Mouse (Mus musculus) forebrain, embryonic 16.5 days (tissue): Measurements from ENCODE around the gene Rpgr. TPM values are rescaled to one million over a fixed set of nuclear protein-coding genes. Genes with fewer than 3 reads are reported as not detected.
A peak's percentile ranks its signal among the peaks of the same experiment; 100 is the strongest.

Source experiments
- ATAC-seq: fragments of 200-750 bp; cut with Nextera tagmentation; 2 replicates; pipeline ENCODE4 v1.8.0; 2017; ENCODE audit warnings: mild to moderate bottlenecking, moderate library complexity
- H3K27ac ChIP-seq: fragments of 300-500 bp; sonication (generic); 2 replicates; pipeline ENCODE4 v1.5.1; 2014; ENCODE audit warnings: low read length, control low read depth
- H3K27me3 ChIP-seq: fragments of 300-500 bp; sonication (generic); replicated peaks from 2 replicates; pipeline ENCODE4 v1.6.1; 2014; ENCODE audit warnings: low read length; ENCODE audit not compliant: control insufficient read depth, insufficient read depth
- H3K36me3 ChIP-seq: fragments of 300-500 bp; sonication (generic); 2 replicates; pipeline ENCODE4 v1.6.1; 2014; ENCODE audit not compliant: control insufficient read depth, insufficient read depth
- H3K4me1 ChIP-seq: fragments of 300-500 bp; sonication (generic); replicated peaks from 2 replicates; pipeline ENCODE4 v1.6.1; 2014; ENCODE audit warnings: low read length; ENCODE audit not compliant: control insufficient read depth, insufficient read depth
- H3K4me2 ChIP-seq: fragments of 300-500 bp; sonication (generic); 2 replicates; pipeline ENCODE4 v1.6.1; 2014; ENCODE audit warnings: mild to moderate bottlenecking, low read length, control low read depth
- H3K4me3 ChIP-seq: fragments of 300-500 bp; sonication (generic); replicated peaks from 2 replicates; pipeline ENCODE4 v1.5.1; 2014; ENCODE audit warnings: mild to moderate bottlenecking, low read length, control low read depth
- H3K9ac ChIP-seq: fragments of 300-500 bp; sonication (generic); replicated peaks from 2 replicates; pipeline ENCODE4 v1.6.1; 2014; ENCODE audit warnings: low read depth, low read length, control low read depth
- H3K9me3 ChIP-seq: fragments of 300-500 bp; sonication (generic); 2 replicates; pipeline ENCODE4 v1.6.1; 2016; ENCODE audit warnings: low read length; ENCODE audit not compliant: control insufficient read depth
- WGBS: fragments of 180-500 bp; shearing (Covaris S2); extraction: QIAGEN DNeasy Blood & Tissue Kit; methylation state at CpG from one replicate; pipeline ENCODE4 v1.1.7; 2014; 5-methylcytosine and 5-hydroxymethylcytosine counted together
- polyA plus RNA-seq: library from polyadenylated mRNA; unstranded; fragments of >200 nt; fragmentation: Nextera tagmentation; extraction: Ambion mirVana; gene quantifications from 2 replicates; pipeline ENCODE4 v1.2.1, GENCODE M21; 2015

Gene Rpgr
- polyA plus RNA-seq, 1 experiment from 2014 or later: 42.1 TPM

DNA sequence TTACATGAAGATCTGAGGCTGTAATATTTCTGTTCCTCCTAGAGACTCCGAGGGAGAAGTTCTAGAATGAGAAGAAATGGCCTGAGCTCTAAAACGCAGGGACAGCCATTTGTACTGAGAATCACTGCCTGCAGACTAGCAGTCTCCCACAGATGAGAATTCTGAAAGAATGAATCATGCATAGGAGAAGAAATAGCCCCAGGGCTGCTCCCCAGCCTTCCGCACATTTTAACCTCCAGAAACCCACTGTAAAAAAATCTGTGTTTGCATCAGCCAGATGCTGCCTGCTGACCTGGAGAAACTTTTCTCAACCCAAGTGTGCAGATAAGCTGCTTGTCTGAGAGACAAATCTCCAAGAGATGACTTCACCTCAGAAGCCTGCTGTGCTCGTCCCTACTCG, 111.2 kb downstream of the Rpgr start:
- Histone ChIP-seq H3K27ac (no peak overlapping the region), H3K4me1 (no peaks in the 10 kb centered on the region; the same call in 1 of the 2 replicates), H3K4me2 (no peak overlapping the region), H3K9ac (no peak overlapping the region), H3K9me3 (no peaks in the 10 kb centered on the region), H3K36me3 (no peaks in the 10 kb centered on the region), H3K27me3 (no peaks in the 10 kb centered on the region), H3K4me3 (no peak overlapping the region)
- WGBS: 80% methylated on average over 5 of the region's 5 CpGs
- no peak for ATAC-seq

DNA sequence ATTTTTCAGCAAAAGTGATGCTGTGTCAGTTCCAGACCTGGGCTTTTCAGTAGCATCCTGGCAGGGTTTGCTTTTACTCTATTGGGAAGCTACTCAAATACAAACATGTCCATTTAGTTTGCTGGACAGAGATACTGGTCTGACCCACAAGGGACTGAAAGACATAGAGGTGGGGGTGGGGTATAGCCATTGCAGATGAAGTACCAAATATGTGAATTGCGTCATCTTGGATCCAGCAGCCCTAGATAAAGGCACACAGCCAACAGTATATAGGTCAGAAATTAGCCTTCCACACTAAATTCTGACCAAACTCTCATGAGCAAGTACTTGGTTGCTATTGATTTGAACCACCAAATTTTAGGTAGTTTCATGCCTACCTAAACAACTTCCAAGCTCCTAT, 114.0 kb downstream of the Rpgr start:
- Histone ChIP-seq H3K4me1 (no peaks in the 10 kb centered on the region), H3K27me3 (no peaks in the 10 kb centered on the region), H3K9ac (no peak overlapping the region), H3K4me2 (no peak overlapping the region), H3K4me3 (no peak overlapping the region), H3K9me3 (no peaks in the 10 kb centered on the region), H3K36me3 (no peaks in the 10 kb centered on the region), H3K27ac (no peak overlapping the region)
- no peak for ATAC-seq
- 100% methylated on average over 1 of the region's 1 CpGs for WGBS

DNA sequence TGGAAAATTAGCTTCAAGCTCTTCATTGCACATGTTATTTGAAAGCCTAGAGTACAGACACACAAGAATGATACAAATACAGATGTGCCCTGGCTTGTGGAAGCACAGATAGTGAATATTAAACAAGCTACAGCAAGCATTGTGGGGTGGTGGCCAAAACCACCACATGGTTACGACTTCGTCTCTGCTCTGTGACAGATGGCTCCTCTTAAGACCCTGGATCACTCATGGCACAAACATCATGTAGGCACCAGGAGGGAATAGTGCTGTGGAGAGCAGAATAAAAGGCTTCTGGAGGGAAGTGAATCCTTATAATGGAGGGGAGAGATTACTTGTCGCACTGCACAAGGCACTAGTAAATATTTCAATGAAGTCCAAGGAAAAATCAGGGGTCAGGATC, 120.9 kb downstream of the Rpgr start:
- ATAC-seq: peak; percentile 77
- H3K4me1 ChIP-seq: no peaks in the 10 kb centered on the region
- H3K4me3 ChIP-seq: no peak overlapping the region
- WGBS: 53% methylated on average over 3 of the region's 3 CpGs
- H3K4me2 ChIP-seq: no peak overlapping the region
- no peaks in the 10 kb centered on the region for H3K9me3 ChIP-seq
- H3K27ac ChIP-seq: no peak overlapping the region
- no peaks in the 10 kb centered on the region for H3K27me3 ChIP-seq
- no peak overlapping the region for H3K9ac ChIP-seq
- H3K36me3 ChIP-seq: no peaks in the 10 kb centered on the region

DNA sequence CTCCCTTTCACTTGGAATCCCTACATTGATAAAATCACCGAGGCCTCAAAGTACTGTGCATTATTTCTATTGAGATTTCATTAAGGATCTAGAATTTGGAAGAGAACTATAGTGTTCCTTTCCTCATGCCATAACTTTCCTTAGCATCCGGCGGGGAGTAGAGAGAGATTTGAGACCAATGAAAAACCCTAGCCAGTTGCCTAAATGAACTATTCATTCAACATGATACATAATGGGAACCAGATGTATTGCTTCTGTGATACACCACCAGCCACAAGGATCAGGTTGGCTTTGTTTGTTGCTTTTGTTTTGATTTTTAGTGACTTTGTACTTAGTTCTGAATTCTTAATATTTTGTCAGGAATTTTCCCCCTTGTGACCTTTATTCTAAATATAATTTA, 136.3 kb downstream of the Rpgr start:
- WGBS: 70% methylated on average over 3 of the region's 3 CpGs
- Histone ChIP-seq H3K36me3 (no peaks in the 10 kb centered on the region), H3K4me2 (no peak overlapping the region), H3K27me3 (no peaks in the 10 kb centered on the region), H3K4me3 (no peak overlapping the region), H3K9me3 (no peaks in the 10 kb centered on the region), H3K4me1 (no peaks in the 10 kb centered on the region), H3K9ac (no peak overlapping the region), H3K27ac (no peak overlapping the region)
- ATAC-seq: no peak

DNA sequence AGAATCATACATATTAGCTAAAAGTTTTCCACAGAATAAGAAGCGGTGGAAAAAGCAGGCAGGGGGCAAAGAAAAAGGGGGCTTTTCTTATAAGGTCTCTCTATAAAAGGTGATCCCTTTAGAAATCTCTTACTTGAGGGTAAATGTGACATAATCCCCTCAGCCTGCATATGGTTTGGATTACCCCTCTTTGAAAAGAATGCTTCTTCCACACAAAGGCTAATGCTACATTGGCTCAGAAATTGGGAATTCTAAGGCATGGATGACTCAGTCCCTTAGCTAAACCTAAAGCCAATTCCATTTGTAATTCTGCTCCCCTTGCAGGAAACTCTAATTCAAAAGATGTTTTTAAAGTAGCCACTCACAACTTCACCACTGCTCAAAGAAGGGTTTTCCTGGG, 136.7 kb downstream of the Rpgr start:
- Histone ChIP-seq H3K36me3 (no peaks in the 10 kb centered on the region), H3K27me3 (no peaks in the 10 kb centered on the region), H3K4me2 (no peak overlapping the region), H3K9ac (no peak overlapping the region), H3K4me1 (no peaks in the 10 kb centered on the region), H3K4me3 (no peak overlapping the region), H3K9me3 (no peaks in the 10 kb centered on the region), H3K27ac (no peak overlapping the region)
- WGBS: 46% methylated on average over 1 of the region's 1 CpGs
- no peak for ATAC-seq

DNA sequence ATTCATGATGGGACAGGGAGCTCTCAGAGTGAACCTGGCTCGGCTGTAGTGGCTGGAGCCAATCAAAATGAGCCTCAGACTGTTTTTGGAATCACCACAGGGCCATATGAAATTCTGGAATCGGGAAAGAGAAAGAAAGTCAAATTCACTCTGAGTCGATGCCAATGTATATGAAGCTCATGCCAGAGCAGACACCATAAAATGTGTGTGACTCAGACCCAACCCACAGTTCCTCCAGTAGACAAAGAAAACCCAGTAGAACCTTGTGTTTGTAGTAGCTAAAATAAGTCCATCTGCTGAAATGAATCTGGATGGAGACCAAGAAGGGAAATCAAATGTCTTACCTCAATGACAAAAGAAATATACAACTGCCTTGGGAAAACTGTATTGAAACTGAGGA, 142.8 kb downstream of the Rpgr start:
- Histone ChIP-seq H3K27ac (no peak overlapping the region), H3K9ac (no peak overlapping the region), H3K4me3 (no peak overlapping the region), H3K27me3 (no peaks in the 10 kb centered on the region), H3K4me2 (no peak overlapping the region), H3K4me1 (no peaks in the 10 kb centered on the region), H3K36me3 (no peaks in the 10 kb centered on the region), H3K9me3 (no peaks in the 10 kb centered on the region)
- WGBS: 77% methylated on average over 3 of the region's 3 CpGs
- no peak for ATAC-seq

DNA sequence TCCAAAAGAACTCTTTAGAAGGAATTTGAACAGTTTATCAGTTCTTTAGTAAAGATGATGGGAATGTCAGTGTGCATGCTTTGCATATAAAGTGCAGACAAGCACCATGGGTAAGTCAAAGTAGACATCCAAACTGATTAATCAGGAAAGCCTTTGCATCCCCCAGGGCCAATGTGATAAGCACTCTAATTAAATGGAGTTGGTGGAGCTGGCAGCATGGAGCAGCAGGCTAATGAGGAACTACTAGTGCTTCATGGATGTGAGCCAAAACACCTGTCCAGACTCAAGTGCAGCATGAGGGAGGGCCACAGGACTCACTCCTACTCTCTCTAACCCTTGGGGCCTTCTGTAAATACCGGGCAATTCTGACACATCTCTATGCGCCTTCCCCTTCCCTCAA, 145.2 kb downstream of the Rpgr start:
- Histone ChIP-seq H3K27ac (no peak overlapping the region), H3K4me1 (no peaks in the 10 kb centered on the region), H3K9ac (no peak overlapping the region), H3K36me3 (no peaks in the 10 kb centered on the region), H3K9me3 (no peaks in the 10 kb centered on the region), H3K4me3 (no peak overlapping the region), H3K4me2 (no peak overlapping the region), H3K27me3 (no peaks in the 10 kb centered on the region)
- 67% methylated on average over 2 of the region's 2 CpGs for WGBS
- no peak for ATAC-seq

DNA sequence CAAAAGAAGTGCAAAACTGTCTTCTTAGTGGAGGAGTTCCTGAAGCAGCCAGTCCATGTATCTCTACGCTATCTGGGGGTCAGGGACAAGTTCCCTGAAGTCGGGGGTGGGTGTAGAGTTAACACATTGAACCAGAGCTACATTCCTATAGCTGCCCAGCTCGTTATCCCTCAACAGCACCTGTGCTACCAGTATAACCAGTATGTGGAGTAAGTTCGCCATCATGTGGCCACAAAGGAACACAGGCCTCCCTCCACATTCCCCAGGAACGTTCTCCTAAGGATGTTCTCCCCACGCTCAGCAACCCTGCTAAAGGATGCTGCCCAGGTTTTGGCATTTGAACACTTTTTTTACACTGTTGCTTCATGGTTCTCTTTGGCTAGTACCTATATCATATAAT, 146.0 kb downstream of the Rpgr start:
- H3K9me3 ChIP-seq: no peaks in the 10 kb centered on the region
- 28% methylated on average over 6 of the region's 6 CpGs for WGBS
- ATAC-seq: peak; percentile 79; the same call in 1 of the 2 replicates

DNA sequence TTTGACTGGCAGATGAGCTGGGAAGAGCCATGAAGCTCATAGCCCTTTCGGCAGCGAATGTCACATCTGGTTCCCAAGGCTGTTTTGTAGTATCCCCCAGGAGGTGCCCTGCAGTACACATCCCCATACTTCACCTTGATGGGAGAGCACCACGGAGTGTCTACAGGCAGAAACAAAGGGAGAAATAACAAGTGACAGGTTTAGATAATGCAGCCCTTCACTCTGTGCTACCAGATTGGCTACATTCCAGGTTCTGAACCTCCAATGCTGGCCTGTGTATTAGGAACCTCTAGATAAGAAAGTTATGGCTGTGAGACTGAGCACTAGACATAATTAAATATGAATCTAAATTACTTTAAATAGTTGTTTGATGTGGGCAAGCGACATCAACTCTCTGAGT, 147.3 kb downstream of the Rpgr start:
- H3K4me1 ChIP-seq: no peaks in the 10 kb centered on the region
- WGBS: 68% methylated on average over 4 of the region's 4 CpGs
- no peaks in the 10 kb centered on the region for H3K27me3 ChIP-seq
- H3K36me3 ChIP-seq: no peaks in the 10 kb centered on the region
- no peak overlapping the region for H3K4me3 ChIP-seq
- H3K4me2 ChIP-seq: no peak overlapping the region
- no peak overlapping the region for H3K27ac ChIP-seq
- no peaks in the 10 kb centered on the region for H3K9me3 ChIP-seq
- ATAC-seq: no peak
- no peak overlapping the region for H3K9ac ChIP-seq

More for the DNA sequence above, 146.0 kb downstream of the Rpgr start:
- H3K36me3 ChIP-seq: no peaks in the 10 kb centered on the region
- H3K27me3 ChIP-seq: no peaks in the 10 kb centered on the region
- no peaks in the 10 kb centered on the region for H3K4me1 ChIP-seq
- H3K4me2 ChIP-seq: no peak overlapping the region
- H3K4me3 ChIP-seq: no peak overlapping the region
- H3K9ac ChIP-seq: no peak overlapping the region
- H3K27ac ChIP-seq: no peak overlapping the region

DNA sequence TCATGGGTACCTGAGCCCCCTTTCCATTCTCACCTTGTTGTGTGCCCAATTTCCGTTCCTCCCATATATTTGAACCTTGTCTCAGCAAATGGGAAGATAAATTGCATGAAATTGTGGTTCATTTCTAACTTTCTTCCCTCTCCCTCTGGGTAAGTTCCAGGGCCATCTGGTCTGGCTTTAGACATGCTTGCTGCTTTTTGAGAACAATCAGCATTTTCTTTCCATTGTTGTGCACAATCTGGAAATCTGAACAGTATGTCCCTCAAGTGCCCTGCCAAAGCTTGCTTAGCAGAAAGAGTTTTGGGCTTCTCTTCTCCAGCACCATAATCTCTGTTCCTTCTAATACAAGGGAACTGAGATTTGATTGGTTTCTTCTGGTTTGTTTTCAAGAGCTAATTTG, 152.9 kb downstream of the Rpgr start:
- ATAC-seq: no peak

More for the DNA sequence above, 152.9 kb downstream of the Rpgr start:
- Histone ChIP-seq H3K4me3 (no peak overlapping the region), H3K9ac (no peak overlapping the region), H3K4me2 (no peak overlapping the region), H3K36me3 (no peaks in the 10 kb centered on the region), H3K27me3 (no peaks in the 10 kb centered on the region), H3K9me3 (no peaks in the 10 kb centered on the region), H3K4me1 (no peaks in the 10 kb centered on the region), H3K27ac (no peak overlapping the region)
- WGBS: 84% methylated on average over 1 of the region's 1 CpGs
